Mouse (Mus musculus) cerebellum, adult (tissue): Measurements from ENCODE around the gene Bcl2l11.
"Not testable (repeated sequence)": the region's sequence is repeated elsewhere in the genome, so short reads cannot be mapped to it uniquely, and the experiment has no call there.

Source experiments
- ATAC-seq: cut with Nextera tagmentation; 2 replicates; pipeline ENCODE4 v1.9.2; 2017; ENCODE audit warnings: mild to moderate bottlenecking, moderate library complexity, mixed read lengths; ENCODE audit not compliant: insufficient number of reproducible peaks, low FRiP score, low TSS enrichment

The Bcl2l11 gene

DNA sequence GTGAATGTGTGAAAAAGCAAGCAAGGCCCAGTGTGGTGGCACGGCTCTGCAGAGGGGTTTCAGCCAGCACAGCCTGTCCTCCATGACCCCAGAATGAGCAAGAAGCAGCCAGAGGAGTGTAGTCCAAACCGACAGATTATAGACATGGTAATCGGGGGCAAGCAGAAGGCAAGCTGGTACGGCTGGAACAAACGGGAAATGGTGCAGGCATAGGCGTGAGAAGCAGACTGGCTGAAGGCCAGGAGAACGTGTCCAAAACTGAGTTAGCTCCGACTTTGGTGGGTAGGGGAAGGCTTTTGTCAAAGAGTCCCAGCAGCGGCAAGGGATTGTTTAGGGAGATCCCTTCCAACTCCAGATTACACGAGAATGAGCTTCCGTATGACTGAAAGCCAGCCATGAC, 44.1 kb downstream of the Bcl2l11 start:
- no peak for ATAC-seq

DNA sequence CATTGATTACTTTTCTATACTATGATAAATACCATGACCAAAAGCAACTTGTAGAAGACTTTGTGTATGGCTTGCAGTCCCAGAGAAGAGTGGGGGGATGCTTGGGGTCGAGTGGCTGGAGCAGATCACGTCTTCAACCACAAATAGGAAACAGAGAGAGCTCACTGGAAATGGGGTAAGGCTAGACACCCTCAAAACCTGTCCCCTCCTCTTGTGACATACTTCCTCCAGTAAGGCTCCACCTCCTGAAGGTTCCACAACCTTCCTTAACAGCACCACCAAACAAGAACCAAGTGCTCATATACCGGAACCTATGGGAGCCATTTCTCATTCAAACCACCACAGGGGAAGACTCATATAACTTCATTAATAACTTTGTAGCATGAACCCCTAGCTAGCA, 44.8 kb downstream of the Bcl2l11 start:
- ATAC-seq: no peak

DNA sequence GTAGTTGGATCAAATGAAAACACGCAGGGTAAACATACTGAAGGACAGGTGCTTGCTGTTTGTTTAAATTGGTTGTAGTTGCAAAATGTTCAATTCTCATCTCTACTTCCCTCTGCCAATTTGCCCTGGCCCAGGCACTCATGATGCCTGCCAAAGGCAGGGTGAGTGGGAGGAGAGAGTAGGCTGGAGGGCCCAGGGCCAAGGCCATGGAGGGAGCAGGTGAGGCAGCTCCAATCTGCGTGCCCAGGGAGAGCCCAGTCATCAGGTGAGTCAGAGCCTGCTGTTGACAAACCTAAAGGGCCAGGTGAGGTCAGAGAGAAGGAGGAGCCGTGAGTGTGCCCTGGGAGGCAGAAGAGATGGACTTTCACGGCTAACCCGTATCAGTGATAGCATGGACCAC, 46.4 kb downstream of the Bcl2l11 start:
- ATAC-seq: peak; percentile 93

DNA sequence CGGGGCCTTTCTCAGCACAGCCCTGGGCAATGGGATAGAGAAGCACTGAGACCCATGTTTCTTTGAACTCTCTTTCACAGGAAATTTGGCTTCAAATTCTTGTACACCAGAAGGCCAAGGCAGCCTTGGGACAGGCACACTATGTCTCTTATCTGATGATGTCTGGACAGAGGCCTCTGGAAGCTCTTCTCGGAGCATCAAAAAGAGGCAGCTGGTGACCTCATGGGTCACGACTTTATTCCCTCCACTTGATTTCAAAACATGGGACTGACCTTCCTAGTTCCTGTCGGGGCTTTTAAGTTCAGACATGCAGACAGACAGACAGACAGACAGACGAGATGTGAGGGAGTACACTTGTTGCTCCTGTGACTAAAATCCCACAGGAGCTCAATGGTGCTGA, 48.3 kb downstream of the Bcl2l11 start:
- ATAC-seq: no peak

DNA sequence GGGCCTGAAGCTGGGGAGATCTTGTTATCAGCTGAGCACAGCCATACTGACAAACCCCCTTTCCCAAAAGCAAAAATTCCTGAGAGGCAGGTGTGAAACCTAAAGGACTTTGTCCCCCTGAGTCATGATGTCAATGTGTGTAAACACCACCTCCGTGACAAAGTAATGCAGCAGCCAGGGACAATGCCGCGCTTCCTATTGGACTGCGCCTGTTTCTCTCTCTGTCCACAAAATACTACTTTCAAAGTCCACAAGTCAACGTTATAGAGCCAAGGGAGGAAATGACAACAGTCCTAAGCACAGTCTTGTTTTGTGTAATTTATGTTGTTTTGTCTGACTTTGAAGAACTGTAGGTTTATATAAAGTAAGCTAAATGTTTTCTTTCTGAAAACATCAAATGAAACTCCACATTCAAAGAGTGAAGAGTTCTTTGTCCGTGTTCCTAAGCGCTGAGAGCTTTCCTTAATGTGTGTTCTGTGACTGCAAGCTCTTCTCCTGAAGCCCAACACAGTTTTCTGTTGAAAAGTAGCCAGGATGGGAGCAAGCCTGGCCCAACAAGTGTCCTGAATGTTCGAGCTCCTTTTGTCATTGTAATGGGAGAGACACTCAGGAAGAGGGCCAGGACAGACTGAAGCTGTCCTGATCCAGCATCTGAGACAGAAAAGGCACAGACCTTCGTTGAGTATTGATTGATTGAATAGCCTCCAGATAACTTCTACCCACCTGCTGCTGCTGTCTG, 48.9 kb downstream of the Bcl2l11 start:
- ATAC-seq: no peak

DNA sequence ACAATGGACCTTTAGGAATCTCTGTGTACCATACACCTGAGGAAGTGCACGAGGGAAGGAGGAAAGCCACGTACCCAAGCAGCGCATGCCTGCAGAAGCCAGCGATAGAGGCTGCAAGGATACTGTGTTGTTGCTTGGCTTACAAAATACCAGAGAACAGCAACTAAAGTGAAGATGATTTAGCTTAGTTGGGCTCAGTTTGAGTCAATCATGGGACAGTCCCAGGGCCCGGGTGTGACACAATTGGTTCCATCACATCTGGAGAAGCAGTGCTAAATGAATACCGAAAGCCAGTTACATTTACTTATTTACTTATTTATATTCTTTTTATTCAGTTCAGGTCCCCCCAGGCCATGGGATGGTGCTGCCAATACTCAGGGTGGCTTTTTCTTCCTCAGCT, 49.8 kb downstream of the Bcl2l11 start:
- no peak for ATAC-seq

DNA sequence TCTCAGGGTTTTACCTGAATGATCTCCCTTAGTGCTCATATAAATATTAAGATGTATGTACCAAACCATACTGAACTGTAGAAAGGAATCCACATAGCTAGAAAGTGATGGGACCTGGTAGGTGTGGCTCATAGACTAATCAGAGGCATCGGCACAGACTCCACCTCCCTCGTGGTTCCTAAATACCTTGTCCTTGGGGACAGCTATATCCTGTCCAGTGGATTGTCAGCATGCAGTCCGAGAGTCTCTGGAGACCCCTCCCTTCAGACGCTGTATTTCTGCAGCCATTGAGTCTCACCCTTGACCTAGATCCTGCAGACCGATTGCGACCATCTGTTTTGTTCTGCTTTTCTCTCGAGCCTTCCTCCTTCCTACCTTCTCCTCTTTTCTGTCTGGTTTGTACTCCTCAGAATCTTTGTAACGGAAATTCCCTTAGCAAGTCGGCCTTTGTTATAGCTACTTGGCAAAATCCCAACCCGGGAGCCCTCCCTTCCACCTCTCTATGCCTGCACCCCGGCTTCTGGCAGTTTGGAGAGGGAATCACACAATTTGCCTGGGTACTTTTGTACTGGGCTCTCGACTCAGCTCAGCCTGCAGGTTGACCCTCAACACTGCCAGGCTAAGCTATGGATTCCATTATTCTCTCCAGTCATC, 50.7 kb downstream of the Bcl2l11 start:
- ATAC-seq: no peak

DNA sequence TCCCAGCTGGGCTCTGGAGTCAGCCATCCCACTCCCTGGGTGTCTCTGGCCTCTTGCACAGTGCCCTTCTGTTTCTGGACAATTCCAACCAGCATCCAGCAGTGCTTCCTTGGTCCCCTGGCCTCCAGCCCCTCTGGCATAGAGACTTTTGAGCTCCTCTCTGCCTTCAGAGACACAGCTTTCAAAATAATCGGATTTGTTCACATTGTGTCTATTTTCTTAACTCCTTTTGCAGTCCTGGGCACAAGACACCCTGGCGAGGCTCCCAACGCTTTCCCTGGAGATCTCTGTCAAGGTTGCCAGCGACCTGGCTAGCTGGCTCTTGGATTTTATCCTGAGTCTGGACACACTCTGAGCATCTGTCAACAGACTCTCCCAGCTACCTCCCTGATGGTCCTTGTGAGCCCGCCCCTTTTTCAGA, 51.4 kb downstream of the Bcl2l11 start:
- no peak for ATAC-seq

DNA sequence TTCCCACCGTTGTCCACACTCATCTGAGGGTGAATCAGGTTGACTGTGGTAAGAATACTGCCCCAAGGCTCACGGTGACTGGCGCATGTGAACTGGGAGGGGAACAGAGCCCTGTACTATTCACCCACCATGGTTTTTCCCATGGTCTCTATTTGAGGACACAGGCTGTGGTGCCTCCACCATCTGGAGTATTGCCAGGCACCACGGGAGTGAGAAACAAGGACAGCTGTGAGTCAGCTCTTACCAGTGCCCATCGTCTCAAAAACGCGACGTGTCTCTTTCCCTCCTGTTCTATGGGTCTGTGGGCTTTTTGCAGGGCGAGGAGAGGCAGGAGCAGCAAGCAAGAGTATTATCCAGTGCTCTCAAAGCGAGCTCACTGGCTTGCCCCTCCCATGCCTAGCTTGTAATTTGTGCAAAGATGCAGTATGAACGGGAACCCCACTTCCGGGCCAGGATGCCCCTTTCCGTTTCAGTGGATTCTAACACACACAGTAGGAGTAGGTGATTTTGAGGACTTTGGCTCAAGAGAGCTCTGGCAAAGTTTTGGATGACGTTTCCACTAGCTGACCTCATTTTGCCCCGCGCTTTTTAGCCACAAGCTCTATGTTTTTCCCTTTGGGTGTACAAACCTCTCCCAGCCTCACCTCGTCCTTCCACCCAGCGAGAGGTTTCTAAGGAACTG, 53.4 kb downstream of the Bcl2l11 start:
- no peak for ATAC-seq

DNA sequence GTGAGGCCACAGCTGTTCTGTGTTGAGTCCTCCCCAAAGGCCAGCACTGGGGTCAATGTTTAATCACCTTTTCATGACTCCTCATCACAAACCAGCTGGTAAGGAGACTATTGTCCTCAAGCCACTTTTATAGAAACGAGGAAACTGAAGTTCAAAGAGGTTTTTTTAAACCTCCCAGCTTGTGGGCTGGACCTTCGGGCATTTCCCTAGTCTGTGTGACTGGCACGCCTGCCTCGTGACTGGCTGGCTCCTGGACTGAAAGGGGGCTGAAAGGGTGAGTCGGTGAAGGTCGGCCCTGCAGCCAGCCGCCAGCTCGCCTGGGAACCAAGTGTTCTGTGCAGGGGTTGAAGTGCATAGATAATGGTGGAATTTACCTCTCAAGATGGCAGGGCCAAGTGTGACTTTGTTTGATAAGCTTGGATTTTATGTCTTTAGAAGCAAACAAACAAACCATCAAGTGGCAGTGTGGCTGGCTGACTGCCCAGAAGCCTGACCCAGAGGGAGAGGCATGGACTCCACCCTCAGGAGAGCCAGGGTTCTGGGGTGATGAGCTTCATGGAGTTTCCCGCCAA, 54.1 kb downstream of the Bcl2l11 start:
- no peak for ATAC-seq

DNA sequence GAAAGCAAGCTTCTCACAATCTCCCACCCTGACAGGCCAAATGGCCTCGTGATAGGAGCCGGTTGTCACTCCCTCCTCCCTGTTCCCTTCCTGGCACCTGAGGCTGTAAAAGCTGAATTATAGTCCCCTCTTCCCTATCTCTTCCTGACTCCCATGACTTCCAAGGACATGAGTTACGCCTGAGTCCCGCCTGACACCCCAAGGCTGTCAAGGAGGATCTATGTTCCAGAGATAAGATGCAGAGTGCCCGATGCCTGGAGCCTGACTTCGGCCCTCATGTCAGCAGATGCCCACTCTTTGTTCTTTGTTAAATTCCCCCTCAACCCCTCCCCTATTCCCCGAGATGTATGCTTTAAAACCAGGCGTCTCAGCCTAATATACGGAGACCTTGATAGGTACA, 56.3 kb downstream of the Bcl2l11 start:
- ATAC-seq: not testable (repeated sequence)

DNA sequence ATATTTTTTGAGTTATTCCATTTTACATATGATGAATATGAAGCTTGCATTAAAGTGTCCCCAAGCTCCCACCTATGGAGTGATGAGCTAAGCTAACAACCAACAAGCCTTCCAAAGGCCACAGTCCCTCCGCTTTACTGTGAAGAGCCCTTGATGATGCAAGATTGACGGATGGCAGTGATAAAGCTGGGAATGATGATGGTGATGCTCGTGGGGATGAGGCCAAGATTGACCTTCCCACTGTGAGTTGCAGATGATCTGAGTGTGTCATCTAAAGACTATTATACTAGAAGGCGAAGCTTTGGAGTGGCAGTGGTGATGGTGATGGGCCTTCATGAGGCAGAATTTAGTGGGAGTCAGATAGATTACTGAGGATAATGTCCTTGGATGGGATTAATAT, 56.9 kb downstream of the Bcl2l11 start:
- ATAC-seq: no peak

DNA sequence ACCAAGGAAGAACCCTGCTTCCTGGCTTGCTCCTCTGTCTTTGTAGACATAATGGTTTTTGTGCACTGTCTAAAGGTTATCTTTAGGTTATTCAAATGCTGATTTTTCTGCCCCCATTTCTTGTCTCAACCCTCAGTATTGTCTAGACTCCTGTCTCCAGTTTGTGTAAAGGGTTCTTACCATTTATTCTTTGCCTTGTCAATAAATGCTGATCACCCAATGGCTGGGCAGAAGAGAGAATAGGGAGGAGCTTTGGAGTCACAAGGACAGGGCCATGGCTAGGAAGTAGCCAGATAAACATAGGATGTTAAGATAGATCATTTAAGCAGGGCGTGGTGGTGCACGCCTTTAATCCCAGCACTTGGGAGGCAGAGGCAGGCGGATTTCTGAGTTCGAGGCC, 57.9 kb downstream of the Bcl2l11 start:
- ATAC-seq: no peak

DNA sequence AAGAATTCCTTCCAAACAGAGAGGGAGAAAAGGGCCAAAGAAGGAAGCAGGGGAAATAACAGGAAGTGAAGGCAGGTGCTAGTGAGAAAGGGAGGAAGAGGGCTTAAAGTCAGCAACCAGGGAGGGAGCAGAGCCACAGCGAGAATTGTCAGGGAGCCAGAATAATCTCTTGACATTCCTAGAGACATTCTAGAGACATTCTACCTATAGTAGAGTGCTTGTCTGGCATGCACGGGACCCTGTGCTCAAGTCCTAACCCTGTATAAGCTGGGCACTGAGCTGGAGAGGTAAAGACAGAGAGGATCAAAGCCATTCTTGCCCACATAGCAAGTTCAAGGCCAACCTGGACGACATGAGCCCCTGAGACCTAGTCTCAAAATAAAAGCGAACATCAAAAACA, 60.1 kb downstream of the Bcl2l11 start:
- no peak for ATAC-seq

DNA sequence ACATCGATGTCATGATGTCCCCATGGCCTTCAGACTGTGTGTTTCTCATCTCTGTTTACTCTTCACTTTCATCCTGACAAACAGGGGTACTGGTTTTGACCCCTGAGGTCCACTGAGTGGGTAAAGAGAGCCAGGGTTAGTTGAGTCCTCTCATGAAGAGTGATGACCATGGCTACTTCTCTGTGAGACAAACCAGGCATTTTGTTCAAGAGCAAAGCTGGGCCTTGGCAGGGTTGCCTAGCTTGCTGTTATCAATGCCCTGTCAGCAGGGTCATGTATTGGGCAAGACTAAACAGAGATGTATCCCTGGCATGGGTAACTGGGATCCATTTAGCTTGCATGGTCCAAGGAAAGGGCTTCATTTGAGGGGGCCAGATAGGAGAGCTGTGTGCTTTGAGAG, 61.4 kb downstream of the Bcl2l11 start:
- ATAC-seq: no peak

DNA sequence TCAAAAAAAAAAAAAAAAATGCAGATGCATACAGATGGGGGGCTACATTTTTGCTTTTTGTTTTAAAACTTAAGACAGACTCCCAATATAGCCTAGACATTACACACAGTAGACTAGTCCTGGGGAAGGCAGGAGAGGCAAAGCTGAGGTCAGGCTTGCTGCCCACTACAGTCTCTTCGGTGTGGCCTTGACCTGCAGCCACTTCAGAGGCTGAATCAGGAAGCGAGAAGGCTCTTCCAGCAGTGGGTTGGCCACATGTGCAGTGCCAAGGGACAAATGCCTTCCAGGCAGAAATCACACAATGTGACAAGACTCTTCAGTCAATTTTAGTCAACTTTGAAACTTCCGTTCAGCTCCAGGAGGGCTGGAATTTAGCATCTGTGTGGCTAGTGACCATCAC, 62.6 kb downstream of the Bcl2l11 start:
- no peak for ATAC-seq

DNA sequence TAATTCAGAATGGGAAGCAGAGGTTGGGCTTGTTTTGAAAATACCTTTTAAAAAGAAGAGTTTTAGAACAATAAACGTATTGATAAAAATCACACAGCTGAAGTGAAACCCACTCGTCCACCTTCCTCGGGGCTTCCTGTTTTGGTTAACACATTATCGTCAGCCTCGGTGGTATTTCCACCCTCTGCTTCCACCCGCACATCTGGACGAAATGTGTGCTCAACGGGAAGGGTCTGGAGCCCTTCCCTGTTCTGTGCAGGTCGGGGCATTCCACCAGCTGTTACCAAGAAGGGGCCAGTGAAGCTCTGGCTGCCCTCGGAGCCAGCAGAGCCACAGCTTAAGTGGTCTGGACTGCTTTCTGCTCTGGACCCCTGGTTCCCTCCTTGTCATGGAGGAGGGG, 63.9 kb downstream of the Bcl2l11 start:
- ATAC-seq: no peak

DNA sequence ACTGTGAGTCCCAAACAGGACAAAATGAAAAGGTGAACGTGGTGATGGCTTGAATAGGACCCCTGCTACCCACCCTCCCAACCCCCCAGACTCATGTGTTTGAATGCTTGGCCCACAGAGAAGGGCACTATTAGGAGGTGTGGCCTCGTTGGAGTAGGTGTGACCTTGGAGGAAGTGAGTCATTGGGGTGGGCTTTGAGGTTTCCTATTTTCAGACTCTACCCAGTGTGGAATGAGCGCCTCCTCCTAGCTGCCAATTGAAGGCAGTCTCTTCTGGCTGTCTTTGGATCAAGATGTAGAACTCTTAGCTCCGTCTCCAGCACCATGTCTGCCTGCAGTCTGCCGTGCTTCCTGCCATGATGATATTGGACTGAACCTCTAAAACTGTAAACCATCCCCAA, 64.4 kb downstream of the Bcl2l11 start:
- no peak for ATAC-seq

DNA sequence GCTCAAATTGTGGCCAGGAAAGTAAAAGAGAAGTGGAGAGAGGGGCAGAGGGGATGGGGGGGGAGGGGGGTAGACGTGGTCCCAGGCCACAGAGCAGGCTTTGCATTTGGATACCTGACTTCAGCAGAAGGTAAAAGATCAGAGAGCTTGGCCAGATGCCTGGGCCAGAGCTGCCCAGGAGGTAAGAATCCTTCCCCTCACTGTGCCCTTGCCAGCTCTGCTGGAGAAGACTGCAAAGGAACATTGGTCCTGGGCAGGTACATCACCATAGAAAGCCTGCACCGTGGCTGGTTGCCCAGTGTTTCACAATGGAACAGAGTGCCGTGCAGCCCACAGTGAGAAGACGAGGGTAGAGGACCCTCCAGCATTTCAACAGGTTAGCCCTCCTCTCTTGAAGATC, 67.6 kb downstream of the Bcl2l11 start:
- no peak for ATAC-seq

DNA sequence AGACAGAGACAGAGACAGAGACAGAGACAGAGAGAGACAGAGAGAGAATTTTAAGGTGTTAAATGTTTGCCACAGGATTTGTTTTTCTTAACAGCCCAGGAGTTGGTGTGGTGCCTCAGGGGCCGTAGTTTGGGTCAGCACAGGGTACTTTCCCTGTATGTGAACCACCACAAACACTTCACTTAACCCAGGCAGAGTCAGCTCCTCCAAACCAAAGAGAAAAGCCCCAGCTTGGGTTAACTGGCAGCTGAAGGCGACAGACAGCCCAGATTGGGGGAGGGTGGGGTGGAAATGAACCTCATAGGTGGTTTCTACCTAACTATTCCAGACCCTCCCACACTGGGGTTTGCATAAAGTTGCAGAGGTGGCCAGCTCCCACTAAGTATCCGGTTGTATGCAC, 71.5 kb downstream of the Bcl2l11 start:
- ATAC-seq: no peak

DNA sequence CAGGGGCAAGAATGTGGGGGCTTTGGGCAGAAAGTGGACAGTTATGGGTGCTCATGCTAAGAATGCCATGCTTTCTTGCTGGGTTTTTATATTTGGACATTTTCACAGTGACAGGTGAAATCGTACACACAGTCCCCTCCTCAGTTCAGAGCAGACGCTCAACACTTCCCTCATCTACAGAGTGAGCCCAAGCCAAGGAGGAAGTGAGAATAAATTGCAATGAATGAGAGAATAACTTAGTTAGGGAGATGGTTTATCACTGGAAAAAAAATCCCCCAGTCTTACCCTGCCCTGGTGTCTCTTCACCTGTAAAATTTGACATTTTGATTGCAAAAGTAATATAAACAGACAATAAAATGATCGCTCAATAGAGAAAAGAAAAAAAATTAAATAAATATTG, 77.3 kb downstream of the Bcl2l11 start:
- no peak for ATAC-seq
